Mouse (Mus musculus) layer of hippocampus, adult 18-20 months (tissue): ENCODE measurements at regions not wholly inside any gene's neighbourhood (a gene's known extent, or its start where the extent isn't known, plus 50 kb on each side); places are given as distances from the start of the nearest gene placed in this dataset.
A peak's percentile ranks its signal among the peaks of the same experiment; 100 is the strongest.

Experiments used
- DNase-seq, 2 experiments: peaks; one replicate each; pipeline ENCODE4 v3.0.0; 2022; ENCODE audit warnings: low spot score in 2 of 2

DNA sequence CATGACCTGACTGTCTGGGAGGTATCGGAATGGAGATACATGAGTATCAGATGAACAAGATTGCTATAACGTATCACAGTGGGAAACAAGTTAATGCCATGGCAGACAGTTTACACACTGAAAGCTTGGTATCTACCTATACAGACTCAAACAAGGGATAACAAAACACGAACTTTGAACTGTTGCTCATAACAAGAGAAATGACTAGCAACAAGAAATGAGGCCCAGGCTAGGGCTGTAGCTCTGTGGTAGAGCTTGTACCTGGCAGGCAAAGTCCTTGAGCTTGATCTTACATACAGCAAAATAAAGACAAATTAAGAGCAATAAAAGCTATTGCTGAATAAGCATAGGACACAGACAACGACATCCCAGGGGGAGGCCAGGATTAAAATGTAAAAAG lies 172.4 kb upstream of the Pln start:
- no peak for DNase-seq

DNA sequence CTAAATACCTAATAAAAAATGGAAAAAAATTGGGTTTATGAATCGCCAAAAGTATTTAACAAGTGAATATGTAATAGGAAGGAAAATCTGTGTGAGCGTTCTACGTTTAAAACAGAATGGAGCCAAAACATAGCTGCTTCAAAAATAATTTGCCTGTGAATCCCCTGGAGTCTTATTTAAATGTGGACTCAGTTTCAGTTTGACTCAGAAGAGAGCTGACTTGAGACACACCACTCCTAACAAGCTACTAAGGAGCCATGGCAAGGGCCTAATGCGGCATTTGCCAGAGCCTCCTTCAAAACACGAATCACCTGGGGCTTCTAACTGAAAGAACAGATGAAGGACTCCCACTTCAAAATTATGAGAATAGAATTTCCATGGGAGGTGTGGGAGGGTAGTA lies 169.7 kb upstream of the Pln start:
- DNase-seq = no peak

GRCm38 (mm10) chr10:53174038-53174564 lies 163.4 kb upstream of the Pln start:
- DNase-seq = no peak

GRCm38 (mm10) chr10:53175946-53176345 lies 161.5 kb upstream of the Pln start:
- DNase-seq = no peak

DNA sequence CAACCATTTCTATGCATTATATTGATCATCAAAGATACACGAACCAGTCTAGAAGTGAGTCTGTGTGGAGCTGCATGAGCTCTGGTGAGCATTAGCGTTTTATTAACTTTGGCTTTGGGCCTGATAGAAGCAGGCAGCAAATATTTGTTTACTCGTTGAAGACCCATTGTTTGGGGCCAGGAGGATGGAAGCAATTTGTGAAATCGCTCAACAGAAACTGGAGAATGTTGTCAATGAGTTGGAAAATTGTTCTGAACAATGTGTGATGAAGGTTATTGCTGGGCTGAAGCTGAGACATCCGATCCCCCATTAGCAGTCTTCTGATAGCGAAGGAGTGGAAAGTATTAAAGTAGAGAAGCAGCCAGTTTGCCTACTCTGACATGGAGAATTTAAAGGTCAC lies 158.9 kb upstream of the Pln start:
- no peak for DNase-seq

DNA sequence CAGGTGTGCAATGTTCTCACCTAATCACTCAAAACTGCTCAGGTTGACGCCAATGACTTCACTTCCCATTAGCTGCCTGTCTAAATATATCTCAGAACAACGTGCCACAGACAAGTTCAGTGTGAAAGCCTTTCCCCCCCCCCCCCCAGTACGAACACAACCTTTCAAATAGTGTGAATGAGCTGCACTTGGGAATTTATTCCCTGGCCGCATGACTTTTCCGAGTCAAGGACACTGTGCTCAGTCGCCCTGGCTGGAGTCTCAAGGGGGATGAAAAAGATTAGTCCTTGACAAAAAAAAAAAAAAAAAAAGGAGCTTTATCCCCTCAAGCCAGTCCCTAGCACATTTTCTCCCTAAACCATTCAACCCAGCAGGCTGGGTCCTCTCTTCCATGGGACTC lies 158.4 kb upstream of the Pln start:
- no peak for DNase-seq

DNA sequence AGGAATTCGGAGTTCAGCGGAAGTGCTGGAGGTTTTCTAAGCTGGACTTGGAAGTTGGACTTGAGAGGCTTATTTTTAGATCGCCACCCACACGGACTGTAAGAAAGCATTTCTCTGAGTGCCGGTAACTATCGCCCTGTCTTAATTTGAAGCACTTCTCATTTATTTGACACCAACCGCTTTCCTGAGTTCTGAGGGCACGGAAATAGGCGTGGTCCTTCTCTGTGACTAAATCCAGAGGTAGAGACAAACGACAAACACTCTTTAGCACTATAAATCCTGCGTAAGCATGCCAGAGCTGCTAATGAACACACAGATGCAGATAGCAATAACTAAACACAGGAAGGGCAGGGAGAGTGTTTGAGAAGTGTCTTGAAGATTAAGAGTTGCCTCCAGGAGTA lies 156.7 kb upstream of the Pln start:
- DNase-seq = peak in 1 of 2 experiments; percentile 4

- DNase-seq = no peak
Observed at GRCm38 (mm10) chr10:53181413-53181812, 156.1 kb upstream of the Pln start.

DNA sequence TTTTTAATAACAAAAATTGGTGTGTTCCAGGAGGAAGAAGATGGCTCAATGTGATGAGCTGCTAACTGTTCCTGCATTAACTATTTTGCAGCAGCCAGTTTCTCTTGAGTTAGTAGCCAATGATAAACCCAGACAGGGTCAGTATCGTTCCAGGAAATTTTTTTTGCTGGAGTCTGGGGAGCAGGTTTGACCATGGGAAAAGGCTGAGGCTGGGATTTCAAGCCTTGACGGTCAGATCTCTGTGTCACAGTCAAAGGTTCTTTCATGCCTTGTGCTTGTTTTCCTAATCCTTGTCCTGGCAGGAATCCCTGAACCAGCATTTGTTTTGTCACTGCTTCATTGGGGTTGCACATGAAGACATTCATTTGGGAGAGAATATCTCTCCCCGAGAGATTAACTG lies 129.0 kb upstream of the Pln start:
- DNase-seq = no peak

DNA sequence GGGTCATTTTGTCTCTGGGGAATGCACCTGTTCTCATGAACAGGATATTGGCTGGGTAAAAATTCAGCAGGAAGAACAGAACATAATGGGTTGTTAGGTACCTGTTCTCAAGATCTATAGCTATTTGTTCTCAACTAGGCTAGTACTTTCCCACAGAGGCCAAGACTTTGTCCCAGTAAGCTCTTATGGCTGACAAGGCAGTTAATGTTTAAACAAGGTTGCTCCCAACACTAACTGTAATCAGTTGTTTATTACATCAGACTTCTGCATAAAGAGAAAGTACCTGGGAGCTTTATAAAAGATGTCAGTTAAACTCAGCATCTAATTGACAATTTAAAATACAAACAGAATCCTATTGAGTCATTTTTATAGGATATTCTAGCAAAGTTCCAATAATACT lies 127.6 kb upstream of the Pln start:
- DNase-seq = no peak
